Mouse (Mus musculus) cortical plate, adult 2 months (tissue): ENCODE data around the gene Ptpre.

Experiments used
- CTCF ChIP-seq: fragments of 200-500 bp; IDR thresholded peaks from 2 replicates; pipeline ENCODE4 v1.5.1; 2011; ENCODE audit warnings: mild to moderate bottlenecking, control low read depth, low read length; ENCODE audit not compliant: insufficient read depth; ENCODE audit errors: extremely low read depth
- POLR2A ChIP-seq: fragments of 200-500 bp; IDR thresholded peaks from 2 replicates; pipeline ENCODE4 v1.6.1; 2011; ENCODE audit warnings: mild to moderate bottlenecking, low read length, control low read depth; ENCODE audit not compliant: insufficient read depth; ENCODE audit errors: extremely low read depth

DNA sequence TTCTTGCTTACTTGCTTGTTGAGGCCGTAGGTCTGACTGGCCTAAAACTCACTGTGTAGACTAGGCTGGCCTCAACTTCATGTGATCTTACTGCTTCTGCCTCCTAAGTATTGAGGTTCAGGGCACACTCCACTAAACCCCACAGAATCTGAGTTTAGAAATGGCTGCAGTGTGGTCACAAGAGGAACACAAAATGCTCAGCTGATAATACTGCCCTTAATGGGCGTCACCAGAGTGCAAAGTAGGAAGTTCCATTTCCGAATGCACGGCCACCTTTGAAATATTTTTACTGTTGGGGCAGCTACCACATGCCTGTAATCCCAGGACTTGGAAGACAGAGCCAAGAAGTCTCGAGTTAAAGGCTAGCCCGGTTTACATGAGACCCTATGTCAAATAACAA, 65.0 kb downstream of the Ptpre start:
- TF ChIP-seq CTCF, result no peak
- TF ChIP-seq POLR2A, result no peak
